Comparison of ENCODE assay signal across 10 mouse cellular contexts in the genomic region with DNA sequence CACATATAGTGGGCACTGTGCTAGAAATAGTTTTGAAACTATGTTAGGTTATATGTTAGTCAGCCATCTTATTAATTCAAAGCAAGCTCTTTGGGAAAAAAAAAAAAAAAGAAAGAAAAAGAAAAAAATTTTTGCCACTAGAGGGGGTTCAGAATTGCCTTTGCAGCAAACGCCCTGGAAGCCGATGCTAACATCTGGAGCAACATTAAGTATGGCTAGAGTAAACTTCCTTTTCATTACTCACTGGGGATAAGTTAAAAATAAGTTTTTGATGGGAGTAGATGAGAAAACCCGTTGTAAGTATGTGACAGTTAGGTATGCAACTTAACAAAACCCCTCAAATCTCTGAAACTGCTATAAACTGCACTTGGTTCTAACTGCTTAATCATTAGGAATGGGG. TPM values are rescaled to one million over a fixed set of nuclear protein-coding genes. Genes with fewer than 3 reads are reported as not detected.
DNase-seq lines count a peak whose midpoint lies in the region; ATAC-seq and TF ChIP-seq lines count a peak whose summit lies in the region.
"Had no signal": no experiment of that assay in that cellular context is flagged by ENCODE, and none has a peak within 500 bp of the region (broad histone marks: within the 10 kb centered on the region; RNA-seq: fewer than 3 reads in every experiment).

No protein-coding gene starts in this region.

- H3K27me3 ChIP-seq in kidney, embryonic 16.5 days (ENCODE audit: insufficient read depth, low read length) = no peaks in the 10 kb centered on the region
- no peaks in the 10 kb centered on the region for H3K27me3 ChIP-seq in Patski
- no peaks in the 10 kb centered on the region for H3K27me3 ChIP-seq in limb, embryonic 12.5 days

- H3K4me3 ChIP-seq in kidney, embryonic 16.5 days (ENCODE audit: low read length) = no peak overlapping the region
- no peak overlapping the region for H3K4me3 ChIP-seq in limb, embryonic 12.5 days (replicated peaks)

- in situ Hi-C loops in Patski (cut with MboI; ENCODE audit: low pct_unique_long_range_greater_than_20kb) = loop anchor here (10.0 kb wide), 1 partner anchor 500 kb away; no protein-coding TSS in a partner anchor

- peak overlapping the region; percentile 67; the same call in 1 of the 2 replicates for H3K27ac ChIP-seq in kidney, embryonic 16.5 days (ENCODE audit: low read length)
- H3K27ac ChIP-seq in limb, embryonic 12.5 days = peak overlapping the region; percentile 74; the same call in 1 of the 2 replicates

- CTCF ChIA-PET in Patski (lab: Charles Lee) = interaction anchor here (0.6 to 3.0 kb wide), 12 partner anchors 9 to 549 kb away, joined by 3 to 13 read pairs (median 4); no protein-coding TSS in a partner anchor

- H3K9ac ChIP-seq in kidney, embryonic 16.5 days (replicated peaks; ENCODE audit: low read length) = no peak overlapping the region
- H3K9ac ChIP-seq in limb, embryonic 12.5 days (replicated peaks) = no peak overlapping the region

- WGBS in kidney, embryonic 16.5 days = 10% methylated on average over 3 of the region's 3 CpGs
- 8% methylated on average over 3 of the region's 3 CpGs for WGBS in limb, embryonic 12.5 days

- peaks cover 37% of the 10 kb centered on the region for H3K4me1 ChIP-seq in kidney, embryonic 16.5 days (ENCODE audit: insufficient read depth, low read length)
- peaks cover 15% of the 10 kb centered on the region for H3K4me1 ChIP-seq in limb, embryonic 12.5 days (replicated peaks)

- peak; percentile 70 for TF ChIP-seq CTCF in Patski (IDR thresholded peaks at IDR 0.05)

- H3K9me3 ChIP-seq in kidney, embryonic 16.5 days (ENCODE audit: low read length) = no peaks in the 10 kb centered on the region
- no peaks in the 10 kb centered on the region for H3K9me3 ChIP-seq in limb, embryonic 12.5 days

- no peaks in the 10 kb centered on the region for H3K36me3 ChIP-seq in kidney, embryonic 16.5 days (ENCODE audit: insufficient read depth, low read length)
- H3K36me3 ChIP-seq in limb, embryonic 12.5 days = no peaks in the 10 kb centered on the region

- ATAC-seq in kidney, embryonic 16.5 days (ENCODE audit: low FRiP score, low TSS enrichment) = no peak
- ATAC-seq in Patski = no peak
- no peak for ATAC-seq in limb, embryonic 12.5 days (ENCODE audit: insufficient number of reproducible peaks, insufficient read depth, low FRiP score, low TSS enrichment, low read depth)
- ATAC-seq in granulocyte monocyte progenitor cell, adult 5-6 weeks (replicated peaks; ENCODE audit: poor library complexity, severe bottlenecking) = no peak

- DNase-seq in kidney, adult 8-10 months = no peak
- peak; percentile 54 for DNase-seq in CD4-positive, CD25-positive, alpha-beta regulatory T cell, adult 2 months (ENCODE audit: low read depth, low spot score)
- no peak for DNase-seq in Patski (ENCODE audit: low read depth, low spot score)
- DNase-seq in layer of hippocampus, adult 18-20 months (ENCODE audit: low spot score in 2 of 2) = no peak
- DNase-seq in adrenal gland, postnatal 4 days (ENCODE audit: low spot score in 2 of 2) = no peak
- DNase-seq: spleen, adult 18-20 months had no signal

- H3K4me2 ChIP-seq in kidney, embryonic 16.5 days (replicated peaks; ENCODE audit: low read depth, low read length) = no peak overlapping the region
- H3K4me2 ChIP-seq in limb, embryonic 12.5 days = no peak overlapping the region
- H3K4me2 ChIP-seq: midbrain, embryonic 11.5 days had no signal

- POLR2A ChIA-PET in Patski (lab: Charles Lee) = no interaction called here

RNA-seq across cellular contexts. Expression of gene Rbms1, which starts 57.7 kb away (rescaled TPM):
- 112 and 130 TPM in 2 replicates for polyA plus RNA-seq in kidney, embryonic 16.5 days (2015; fragmentation: Nextera tagmentation; extraction: Ambion mirVana)
- 77.3 TPM for polyA plus RNA-seq in Patski (2021)
- polyA plus RNA-seq in limb, embryonic 12.5 days (2016; fragmentation: Nextera tagmentation; extraction: Ambion mirVana) = 101 and 114 TPM in 2 replicates
- 10 to 100 TPM; 11.7 to 12.8 TPM for total RNA-seq in layer of hippocampus, adult 18-20 months (2021)
- 100 to 1,000 TPM in 1 of 2 experiments, 10 to 100 TPM in 1; 93.4 to 102 TPM for total RNA-seq in adrenal gland, postnatal 4 days (2021)
- 22.6 and 30.9 TPM in 2 replicates for total RNA-seq in granulocyte monocyte progenitor cell, adult 5-6 weeks (2014; fragmentation: Nextera tagmentation)
- 23.4 and 27.5 TPM in 2 replicates for total RNA-seq in granulocyte monocyte progenitor cell, adult 5-6 weeks (2017)
